Mouse (Mus musculus) telencephalon, adult 2 months (tissue): ENCODE data around the gene Ubtd1.
A peak's percentile ranks its signal among the peaks of the same experiment; 100 is the strongest.

Source experiments
- DNase-seq: peaks from one replicate; pipeline ENCODE4 v3.0.0-alpha.2; 2011; ENCODE audit warnings: low read depth, low spot score

Ubtd1 gene

DNA sequence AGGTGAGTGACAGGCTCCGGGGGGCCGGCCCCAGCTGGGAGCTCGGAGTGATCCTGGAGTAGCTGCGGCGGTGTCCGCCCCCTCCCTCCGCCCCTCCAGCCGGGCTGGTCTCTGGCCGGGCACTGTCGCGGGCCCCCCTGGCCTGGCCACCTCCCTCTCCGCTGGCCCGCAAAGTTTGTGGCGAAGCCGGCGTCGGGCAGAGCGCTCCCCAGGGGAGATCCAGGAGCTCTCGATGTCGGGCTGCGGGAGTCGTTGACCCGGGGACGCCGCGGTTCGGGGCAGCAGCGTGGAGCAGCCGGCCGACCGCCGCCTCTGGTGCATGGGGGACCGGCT is at the start of gene Ubtd1:
Ubtd1 (plus strand) TSS at position 169 of the 333 bp plus-strand sequence.
- no peak for DNase-seq

DNA sequence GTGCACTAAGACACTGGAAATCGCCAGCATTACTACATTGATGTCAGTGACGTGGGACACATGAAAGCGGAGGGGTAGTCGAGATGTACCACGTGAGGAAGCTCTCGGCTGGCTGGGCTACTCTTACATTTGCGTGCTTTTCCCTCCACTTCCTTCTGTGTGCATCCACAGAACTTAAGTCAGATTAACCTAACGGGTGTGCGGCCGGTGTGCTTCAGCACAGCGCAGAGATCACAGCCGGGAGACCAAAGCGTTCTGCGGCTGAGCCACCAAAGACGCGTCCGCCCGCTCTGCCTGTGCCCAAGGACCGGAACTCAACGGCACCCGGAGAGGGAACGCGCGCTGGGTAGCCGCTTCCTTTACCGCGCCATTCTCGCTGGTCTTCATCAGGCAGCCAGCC is 48.9 kb upstream of the Ubtd1 start:
- DNase-seq = peak; percentile 31

DNA sequence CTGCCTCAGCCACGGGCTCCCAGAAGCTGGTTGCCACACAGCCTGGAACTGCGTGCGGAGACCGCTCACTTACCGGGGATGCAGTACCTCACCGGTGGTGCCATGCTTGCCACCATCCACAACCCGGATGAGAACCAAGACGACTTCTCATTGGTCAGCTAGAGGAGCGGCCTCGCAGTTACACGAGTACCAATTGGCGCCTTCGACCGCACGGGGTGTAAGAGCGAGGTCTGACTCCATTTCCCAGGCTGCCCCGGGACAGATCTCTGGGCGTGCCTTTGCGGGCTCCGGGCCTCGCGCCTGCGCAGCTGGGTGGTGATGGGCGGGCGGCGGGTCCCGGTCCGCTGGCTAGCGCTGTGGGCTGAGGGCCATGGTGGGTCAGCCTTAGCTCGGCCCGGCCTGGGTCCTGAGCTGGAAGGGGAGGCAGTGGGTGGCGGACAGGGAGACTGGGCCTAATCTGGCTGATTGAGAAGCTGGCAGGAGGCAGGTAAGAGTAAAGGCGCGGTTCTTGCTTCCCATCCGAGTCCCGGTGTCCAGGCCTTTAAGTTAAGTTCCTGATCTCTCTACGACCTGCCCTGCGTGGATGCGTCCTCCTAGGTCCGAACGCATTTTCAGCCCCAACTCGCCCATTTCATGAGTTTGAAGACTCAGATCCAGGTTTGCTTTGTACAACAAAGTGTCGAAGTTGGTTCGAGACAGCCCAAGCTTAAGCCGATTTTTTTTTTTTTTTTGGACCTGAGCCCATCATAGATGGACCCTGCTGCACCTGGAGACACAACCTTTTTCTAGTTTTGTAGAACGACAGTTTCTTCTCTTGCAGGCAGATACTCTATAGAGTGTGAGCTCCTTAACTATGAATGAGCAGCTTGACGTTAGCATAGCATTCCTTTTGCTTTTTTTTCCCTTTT is 48.1 kb upstream of the Ubtd1 start, which contains the start of the genes Exosc1 and Zdhhc16:
Exosc1 (minus strand) TSS at position 245 of the 908 bp plus-strand sequence.
Zdhhc16 (plus strand) TSS at position 302 of the 908 bp plus-strand sequence.
- DNase-seq = peak; percentile 98

DNA sequence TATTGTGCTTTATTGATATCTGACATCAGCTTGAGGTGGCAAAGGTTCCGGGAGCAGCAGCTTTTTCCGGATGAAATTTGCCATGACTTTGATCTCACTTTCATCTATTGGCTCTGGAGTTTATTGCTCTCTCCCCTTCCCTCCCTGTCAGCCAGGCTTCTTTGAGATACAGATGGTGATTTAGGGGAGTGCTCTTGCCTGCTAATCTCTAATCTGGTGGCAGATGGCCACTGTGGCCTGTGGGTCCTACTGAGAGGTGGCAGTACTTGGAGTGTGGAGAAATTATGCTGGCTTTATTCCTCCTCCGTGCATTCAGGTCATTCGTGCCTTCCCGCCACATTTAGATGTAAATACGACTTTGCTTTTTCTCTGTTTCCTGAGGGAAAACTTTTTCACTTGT is 47.4 kb upstream of the Ubtd1 start:
- no peak for DNase-seq

DNA sequence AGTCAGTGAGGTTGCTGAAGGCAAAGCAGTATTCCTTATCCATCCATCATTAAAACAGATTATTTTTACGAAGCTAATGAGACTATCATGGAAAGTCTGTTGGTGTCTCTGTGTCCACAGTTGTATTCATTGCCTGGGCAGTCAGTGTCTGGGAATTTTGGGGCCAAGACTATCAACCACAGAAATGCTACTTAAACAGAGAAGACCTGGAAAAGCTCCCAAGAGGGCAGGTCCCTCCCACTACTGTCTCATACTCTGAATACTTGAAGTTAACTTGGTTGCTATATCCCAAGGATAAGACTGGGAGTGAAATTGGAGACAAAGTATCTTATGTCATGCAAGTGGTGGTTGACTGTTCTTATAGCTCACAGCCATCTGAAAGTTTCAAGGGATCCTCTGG is 45.6 kb upstream of the Ubtd1 start:
- no peak for DNase-seq

DNA sequence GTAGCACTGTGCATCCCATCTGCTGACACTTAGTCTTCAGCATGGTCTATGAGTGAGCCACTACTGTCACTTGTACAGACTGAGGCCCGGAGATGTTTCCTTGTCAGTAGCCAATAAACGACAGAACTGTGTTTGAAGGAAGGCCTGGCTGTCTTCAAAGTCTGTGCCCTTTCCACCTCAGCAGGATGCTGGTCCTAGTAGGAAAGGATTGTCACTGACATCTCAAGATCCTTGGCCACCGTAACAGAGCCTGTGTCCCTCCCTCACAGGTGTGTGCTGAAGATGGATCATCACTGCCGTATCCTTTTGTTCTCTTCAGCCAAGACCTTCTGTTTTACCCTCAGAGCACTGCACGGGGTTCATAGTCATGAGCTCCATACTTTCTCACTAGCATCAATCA is 43.0 kb upstream of the Ubtd1 start:
- no peak for DNase-seq

DNA sequence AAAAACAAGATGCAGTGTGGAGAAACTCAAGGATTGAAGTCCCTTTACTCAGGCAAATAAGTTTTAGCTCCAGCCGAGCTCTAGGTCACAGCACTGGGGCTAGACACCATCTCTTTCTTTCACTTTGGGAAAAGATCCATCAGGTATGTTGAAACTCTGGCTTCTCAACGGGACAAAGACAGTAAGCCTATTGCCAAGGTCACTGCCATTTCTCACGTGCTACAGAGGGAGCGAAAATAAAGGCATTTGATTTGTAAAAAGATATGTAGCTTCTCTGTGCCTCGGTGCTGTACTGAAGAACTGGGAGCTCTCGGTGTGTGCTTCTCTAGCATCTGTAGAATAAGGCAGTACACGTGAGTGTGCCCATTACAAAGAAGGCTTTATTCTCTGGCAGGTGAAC is 37.7 kb upstream of the Ubtd1 start:
- no peak for DNase-seq

DNA sequence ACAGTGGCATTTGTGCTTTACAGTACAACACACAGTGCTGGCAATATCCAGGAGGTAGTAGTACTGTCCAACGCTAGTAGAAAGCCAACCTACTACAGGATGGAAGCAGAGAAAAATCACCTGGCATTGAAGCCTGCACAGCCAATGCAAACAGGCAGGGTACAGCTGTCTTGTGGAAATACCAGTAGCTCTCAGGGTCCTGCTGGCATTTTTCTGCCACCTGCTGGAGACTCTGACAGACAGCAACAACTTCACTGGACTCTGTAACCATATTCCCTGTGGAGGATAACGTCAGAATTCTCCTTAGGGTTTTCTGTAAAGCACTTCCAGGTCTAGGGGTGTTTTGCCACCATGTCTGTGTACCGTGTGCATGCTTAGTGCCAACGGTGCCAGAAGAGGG is 29.3 kb upstream of the Ubtd1 start:
- DNase-seq = no peak

DNA sequence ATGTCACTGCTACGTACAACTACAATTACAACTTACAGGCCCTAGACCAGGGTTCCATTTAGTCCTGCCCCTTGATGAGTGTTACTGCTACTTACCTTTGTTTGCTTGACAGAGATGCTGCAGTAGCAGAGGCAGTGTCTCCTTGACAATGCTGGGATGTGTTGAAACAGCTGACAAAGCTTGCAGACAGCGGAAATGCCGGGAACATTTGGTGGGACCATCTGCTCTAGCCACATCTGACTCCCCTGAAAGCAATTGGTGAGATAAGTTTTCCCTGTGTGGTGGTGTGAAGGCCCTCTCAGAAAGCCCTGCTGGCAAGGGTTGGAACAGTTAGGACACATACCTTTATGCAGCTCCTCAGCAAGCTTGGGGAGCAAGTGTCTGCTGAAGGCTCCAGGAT is 28.0 kb upstream of the Ubtd1 start:
- DNase-seq = peak; percentile 15

DNA sequence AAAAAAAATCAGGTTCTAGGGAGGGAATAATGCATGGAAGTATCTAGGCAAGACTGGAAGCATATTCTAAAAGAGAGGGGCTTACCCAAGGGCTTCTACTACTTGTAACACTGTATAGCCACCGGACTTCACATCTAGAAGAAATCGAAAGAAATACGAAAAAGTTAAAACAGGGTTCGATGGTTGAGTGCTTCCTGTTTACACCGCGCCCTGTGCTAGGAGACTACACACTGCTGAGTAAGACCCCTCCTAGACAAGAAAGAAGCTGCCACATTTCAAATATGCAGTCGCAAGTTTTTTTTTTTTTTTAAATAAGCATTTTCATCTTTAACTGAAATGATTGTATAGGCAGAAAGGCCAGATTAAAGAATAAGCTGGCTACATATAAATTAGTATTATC is 11.9 kb upstream of the Ubtd1 start:
- no peak for DNase-seq

DNA sequence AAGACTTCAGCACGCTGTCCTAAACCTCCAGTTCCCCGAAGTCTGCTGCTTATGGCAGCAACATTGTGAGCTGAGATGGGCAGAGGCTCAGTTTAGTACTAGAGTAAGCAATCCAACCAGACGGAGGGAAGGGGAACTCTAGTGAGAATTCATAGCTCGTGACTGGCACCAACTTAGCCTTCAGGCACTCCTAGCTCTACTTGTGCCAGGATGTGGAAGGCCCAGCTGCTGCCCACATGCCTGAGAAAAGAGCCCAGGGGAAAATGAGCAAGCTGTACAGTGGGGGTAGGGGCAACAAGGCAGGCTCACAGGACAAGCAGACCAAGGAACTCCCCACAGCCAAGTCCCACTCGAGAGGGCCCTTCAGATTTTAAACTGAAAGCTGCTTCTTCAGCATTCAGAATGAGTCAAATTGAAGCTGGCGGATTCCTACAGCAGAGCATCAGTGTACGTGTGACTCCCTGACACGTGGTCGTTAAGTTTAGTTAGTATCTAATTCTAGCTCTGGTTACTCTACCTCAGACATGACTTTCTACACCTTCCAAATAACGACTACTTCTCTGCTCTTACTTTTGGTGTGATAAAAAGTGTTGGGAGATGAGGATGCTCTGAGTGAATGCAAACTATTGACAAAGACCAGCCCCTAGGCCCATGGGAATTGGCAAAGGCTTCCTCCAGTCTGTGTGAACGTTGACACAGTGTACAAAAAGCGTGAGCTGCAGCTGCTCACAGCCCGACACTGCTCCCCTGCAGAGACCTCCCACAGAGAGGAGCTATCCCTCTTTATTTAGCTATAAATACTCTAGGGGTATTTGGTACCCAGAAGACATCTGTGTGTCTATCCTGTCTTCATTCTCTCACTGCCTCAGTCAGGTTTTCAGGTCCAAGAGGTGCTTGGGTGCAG is 7.4 kb upstream of the Ubtd1 start:
- DNase-seq = peak; percentile 61

DNA sequence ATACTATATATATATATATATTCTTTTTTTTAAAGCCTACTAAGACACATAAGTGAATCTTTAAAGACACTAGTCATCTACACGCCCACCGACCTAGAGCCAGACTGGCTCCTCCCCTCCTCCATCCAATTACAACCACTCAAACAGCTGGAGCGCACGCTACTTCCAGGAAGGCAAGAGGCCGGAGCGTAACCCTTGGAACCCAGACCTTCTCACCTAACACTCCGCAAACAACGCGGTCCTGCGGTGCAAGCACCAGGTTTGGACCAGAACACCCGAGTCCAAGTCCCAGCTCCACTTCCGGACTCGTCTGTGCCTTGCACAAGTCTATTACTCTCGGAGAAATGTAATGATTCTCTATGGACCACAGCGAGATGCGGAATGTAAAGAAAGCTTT is 1.1 kb upstream of the Ubtd1 start:
- DNase-seq = no peak

DNA sequence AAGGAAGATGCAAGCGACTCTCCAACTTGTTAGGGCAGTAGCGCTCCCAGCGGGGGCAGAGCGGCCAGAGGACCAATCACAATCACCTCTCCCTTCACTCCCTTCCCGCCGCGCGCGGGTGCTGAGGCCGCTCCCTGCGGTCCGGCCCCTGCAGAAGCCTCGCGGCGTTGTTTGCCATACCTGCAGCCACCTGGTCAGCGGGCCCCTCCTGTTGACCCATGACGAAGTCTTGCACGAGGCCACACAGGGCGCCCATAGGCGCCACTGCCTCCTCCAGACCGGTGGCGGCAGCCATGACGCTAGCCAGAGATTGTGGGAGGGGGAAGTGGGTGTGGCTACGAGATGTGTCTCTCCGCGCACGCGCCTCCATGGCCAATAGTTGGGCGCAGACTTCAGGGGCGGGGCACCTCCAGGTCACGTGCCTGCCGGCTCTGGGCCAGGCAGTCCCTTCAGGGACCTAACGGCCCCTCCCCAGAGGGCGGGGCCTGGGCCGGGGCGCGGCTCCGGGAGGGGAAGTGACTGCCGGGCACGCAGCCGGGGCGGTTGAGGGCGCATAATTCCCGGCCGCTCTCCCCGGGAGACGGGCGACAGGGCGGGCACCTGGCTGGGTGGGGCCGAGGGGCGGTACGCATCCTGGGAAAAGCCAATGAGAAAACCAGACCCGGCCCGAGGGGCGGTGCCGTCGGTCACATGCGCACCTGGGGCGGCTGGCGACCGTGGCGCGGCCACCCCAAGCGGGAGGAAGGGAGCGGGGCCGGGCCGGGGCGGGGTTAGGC is 556 bp upstream of the Ubtd1 start, which contains the start of gene Mms19:
Mms19 (minus strand) TSS at position 339 of the 776 bp plus-strand sequence.
- peak; percentile 97 for DNase-seq

DNA sequence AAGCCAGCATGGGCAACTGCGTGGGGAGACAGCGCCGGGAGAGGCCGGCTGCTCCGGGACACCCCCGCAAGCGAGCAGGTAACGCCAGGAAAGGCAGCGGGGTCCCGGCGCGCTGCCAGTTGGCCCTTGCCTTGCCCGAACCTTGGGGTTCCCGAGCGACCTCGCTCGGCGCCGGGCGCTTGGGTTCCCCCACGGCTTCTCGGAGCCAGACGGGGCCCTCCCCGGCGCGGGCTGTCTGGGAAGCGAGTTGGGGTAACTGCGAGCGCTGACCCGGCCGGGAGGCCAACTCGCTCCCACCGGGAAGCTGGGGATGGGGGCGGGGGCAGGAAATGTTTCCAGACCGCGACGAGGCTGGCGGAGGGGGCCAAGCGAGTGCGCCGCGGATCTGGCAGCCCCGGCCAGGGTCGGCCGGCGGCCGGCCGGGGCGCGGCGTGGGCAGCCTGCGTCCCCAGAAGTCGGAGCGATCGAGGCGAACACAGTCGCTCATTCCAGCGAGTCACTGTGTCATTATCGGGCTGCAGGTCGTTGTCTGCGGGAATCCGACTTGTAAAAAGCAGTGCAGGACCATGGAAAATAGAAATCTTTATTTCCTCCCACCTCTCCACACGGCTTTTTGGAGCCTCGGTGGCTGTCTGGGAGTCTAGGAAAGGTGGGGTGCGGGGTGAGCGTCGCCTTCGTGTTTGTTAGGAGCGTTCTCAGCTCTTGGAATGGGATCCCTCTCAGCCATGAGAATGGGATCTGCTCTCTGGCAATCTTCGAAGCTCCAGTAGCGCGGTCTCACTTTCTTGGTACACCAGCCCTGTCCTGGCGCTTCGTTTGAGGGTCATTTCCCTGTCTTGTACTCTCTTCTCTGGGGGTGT is 598 bp downstream of the Ubtd1 start:
- DNase-seq = no peak

DNA sequence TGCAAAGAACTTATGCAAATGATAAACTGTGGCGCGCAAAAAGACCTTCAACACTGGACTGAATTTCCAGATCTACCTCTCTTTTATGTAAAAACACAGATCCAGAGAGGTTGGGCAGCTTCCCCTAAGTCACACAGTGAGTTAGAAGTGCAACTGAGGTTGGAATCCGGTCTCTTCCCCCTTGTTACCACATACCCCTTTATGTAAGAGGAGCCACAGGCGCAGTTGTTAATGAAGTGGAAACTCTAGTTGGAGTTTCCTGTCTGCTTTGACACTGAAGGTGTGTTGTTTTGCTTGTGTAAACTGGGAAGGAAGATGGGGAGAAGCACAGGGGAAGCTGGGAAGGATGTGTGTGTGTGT is 1.2 kb downstream of the Ubtd1 start:
- DNase-seq = no peak

DNA sequence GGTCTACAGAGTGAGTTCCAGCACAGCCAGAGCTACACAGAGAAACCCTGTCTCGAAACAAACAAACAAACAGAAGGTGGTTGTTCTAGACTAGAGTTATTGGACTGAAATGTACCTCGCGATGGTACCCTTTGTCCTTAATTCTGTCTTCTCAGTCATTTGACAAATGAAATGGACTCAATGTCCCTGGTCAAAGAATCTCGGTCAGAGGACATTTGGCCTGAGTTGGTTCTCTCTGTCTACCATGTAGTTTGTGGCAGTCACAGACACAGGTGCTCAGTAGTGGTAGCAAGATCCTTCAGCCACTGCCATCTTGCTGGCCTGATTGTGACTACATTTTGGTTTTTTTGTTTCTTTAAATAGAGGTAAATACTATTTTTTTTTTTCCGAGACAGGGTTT is 4.4 kb downstream of the Ubtd1 start:
- no peak for DNase-seq

DNA sequence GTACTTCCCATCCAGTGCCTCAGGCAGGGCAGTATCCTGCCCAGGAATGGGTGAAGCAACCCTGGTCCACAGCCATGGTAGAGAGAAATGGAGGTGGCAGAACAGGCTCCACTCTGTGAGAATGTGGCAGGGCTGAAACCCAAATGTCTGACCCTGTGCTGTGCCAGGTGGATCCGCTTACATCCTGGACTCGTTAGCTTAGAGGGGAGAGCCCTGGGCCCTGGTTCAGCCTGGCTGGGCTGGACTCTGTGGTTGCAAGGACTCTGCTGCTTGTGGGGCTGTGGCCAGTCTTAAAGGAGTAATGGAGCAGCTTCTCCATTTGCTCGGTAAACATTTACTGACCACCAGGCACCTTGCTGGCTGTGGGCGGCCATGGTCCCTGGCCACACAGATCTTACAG is 5.6 kb downstream of the Ubtd1 start:
- no peak for DNase-seq

DNA sequence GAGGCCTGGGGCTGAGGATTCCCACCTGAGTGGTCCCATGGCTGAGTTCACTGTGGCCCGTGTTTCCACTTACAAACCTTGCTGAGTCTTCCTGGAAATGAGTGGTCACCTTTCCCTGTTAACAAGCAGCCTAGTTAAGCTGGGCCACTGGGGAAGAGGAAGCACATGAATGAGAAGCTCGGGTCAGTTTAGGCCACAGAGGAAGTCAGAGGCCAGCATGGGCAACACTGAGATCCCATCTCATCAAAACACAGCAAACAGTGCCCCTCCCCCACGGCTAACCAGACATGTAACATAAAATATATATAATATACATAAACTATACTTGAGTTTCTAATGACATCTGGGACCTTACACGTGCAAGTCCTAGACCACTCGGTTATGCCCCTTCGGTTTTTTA is 8.2 kb downstream of the Ubtd1 start:
- no peak for DNase-seq

DNA sequence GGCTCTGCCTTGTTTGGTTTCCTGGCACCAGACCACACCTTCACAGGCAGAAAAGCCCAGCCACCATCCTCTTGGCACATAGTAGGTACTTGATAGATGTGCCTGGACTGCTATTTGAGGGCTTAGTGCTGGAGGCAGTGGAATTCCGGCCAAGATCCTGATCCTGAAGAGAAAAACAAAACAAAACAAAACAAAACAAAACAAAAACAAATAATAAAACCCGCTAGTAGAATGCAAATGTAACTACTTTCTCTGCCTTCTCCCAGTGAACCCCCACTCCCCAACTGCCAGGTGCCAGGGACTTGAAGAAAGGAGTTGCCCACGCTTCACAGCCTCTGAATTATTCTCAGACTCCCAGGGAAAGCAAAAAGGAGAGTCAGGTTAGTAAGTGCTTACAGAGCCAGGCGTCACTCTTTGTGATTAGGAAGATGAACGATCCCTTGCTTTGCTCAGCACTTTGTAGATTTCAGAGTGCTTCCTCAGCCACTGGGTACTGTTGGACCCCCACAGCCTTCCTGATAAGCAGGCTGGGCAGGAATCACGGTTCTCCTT is 10.4 kb downstream of the Ubtd1 start:
- no peak for DNase-seq

DNA sequence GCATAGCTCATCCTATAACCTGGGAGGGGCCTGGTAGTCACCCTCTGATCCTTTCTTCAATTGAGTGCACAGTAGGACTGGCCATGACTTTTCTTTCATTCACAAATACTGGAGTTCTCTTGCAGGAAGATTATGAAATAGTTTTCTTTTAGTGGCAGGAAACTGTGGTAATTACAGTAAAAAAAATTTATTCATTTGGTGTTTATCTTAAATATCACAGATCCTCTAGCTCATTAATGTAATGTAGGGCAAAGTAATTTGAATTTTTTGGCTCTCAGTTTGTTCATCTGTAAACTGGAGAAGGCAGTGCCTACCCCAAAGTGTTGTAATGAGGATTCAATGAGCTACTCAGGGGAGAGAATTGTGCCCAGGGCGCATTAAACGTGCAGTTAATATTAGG is 11.4 kb downstream of the Ubtd1 start:
- no peak for DNase-seq

DNA sequence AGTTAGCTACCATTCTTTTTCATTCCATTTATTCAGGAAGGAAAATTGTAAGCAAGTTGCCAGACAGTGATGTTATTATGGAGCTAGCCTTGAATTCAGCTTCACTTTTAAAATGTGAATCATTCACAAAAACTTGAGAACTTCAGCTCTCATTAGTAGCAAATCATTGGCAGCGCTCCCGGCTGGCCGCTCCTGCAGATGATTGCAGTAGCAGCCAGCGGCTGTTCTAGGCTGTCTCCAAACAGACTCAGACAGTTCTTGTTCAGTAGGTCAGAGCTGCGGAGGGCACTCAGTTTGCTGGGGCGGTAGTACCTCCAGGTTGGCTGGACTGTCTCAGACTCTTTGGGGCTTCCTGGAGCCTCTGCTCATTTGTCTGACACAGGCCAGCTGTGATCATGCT is 11.9 kb downstream of the Ubtd1 start:
- DNase-seq = peak; percentile 71
